Mouse (Mus musculus) hindbrain, embryonic 16.5 days (tissue): ENCODE data around the gene A3galt2. TPM values are rescaled to one million over a fixed set of nuclear protein-coding genes. Genes with fewer than 3 reads are reported as not detected.
A peak's percentile ranks its signal among the peaks of the same experiment; 100 is the strongest.

Experiments
- ATAC-seq: fragments of 200-750 bp; cut with Nextera tagmentation; 2 replicates; pipeline ENCODE4 v1.8.0; 2017; ENCODE audit warnings: moderate TSS enrichment, moderate library complexity
- H3K27ac ChIP-seq: fragments of 300-500 bp; sonication (generic); 2 replicates; pipeline ENCODE4 v1.5.1; 2014; ENCODE audit warnings: low read depth, mild to moderate bottlenecking, control low read depth, low read length, moderate library complexity
- H3K27me3 ChIP-seq: fragments of 300-500 bp; sonication (generic); replicated peaks from 2 replicates; pipeline ENCODE4 v1.6.1; 2014; ENCODE audit warnings: low read length; ENCODE audit not compliant: control insufficient read depth, insufficient read depth
- H3K36me3 ChIP-seq: fragments of 300-500 bp; sonication (generic); 2 replicates; pipeline ENCODE4 v1.6.1; 2014; ENCODE audit warnings: mild to moderate bottlenecking, low read length, moderate library complexity, mixed read lengths; ENCODE audit not compliant: control insufficient read depth, insufficient read depth
- H3K4me1 ChIP-seq: fragments of 300-500 bp; sonication (generic); 2 replicates; pipeline ENCODE4 v1.6.1; 2014; ENCODE audit warnings: low read depth, low read length; ENCODE audit not compliant: control insufficient read depth, insufficient read depth
- H3K4me2 ChIP-seq: fragments of 300-500 bp; sonication (generic); 2 replicates; pipeline ENCODE4 v1.6.1; 2014; ENCODE audit warnings: mild to moderate bottlenecking, low read length, control low read depth, moderate library complexity
- H3K4me3 ChIP-seq: fragments of 300-500 bp; sonication (generic); 2 replicates; pipeline ENCODE4 v1.5.1; 2014; ENCODE audit warnings: mild to moderate bottlenecking, low read length, control low read depth, moderate library complexity
- H3K9ac ChIP-seq: fragments of 300-500 bp; sonication (generic); 2 replicates; pipeline ENCODE4 v1.6.1; 2014; ENCODE audit warnings: low read depth, mild to moderate bottlenecking, control low read depth, low read length, moderate library complexity
- H3K9me3 ChIP-seq: fragments of 300-500 bp; sonication (generic); 2 replicates; pipeline ENCODE4 v1.6.1; 2014; ENCODE audit warnings: mild to moderate bottlenecking, low read length, moderate library complexity; ENCODE audit not compliant: control insufficient read depth
- WGBS: fragments of 180-500 bp; shearing (Covaris S2); extraction: QIAGEN DNeasy Blood & Tissue Kit; methylation state at CpG from one replicate; pipeline ENCODE4 v1.1.7; 2014; 5-methylcytosine and 5-hydroxymethylcytosine counted together
- polyA plus RNA-seq: library from polyadenylated mRNA; unstranded; fragments of >200 nt; fragmentation: Nextera tagmentation; extraction: Ambion mirVana; gene quantifications from 2 replicates; pipeline ENCODE4 v1.2.1, GENCODE M21; 2015

Gene A3galt2
- polyA plus RNA-seq, 1 experiment from 2014 or later: 0.23 TPM

- H3K4me2 ChIP-seq: peak overlapping the region; percentile 33
- H3K9ac ChIP-seq: peak overlapping the region; percentile 32; the same call in 1 of the 2 replicates
- no peaks in the 10 kb centered on the region for H3K27me3 ChIP-seq
- no peaks in the 10 kb centered on the region for H3K9me3 ChIP-seq
- H3K4me1 ChIP-seq: peaks cover 79% of the 10 kb centered on the region
- 20% methylated on average over 5 of the region's 5 CpGs for WGBS
- peak overlapping the region; percentile 67 for H3K27ac ChIP-seq
- H3K36me3 ChIP-seq: peaks cover 4% of the 10 kb centered on the region; the same call in 1 of the 2 replicates
- no peak overlapping the region for H3K4me3 ChIP-seq
- peak; percentile 86 for ATAC-seq
Observed at GRCm38 (mm10) chr4:128734217-128734616, 20.9 kb upstream of the A3galt2 start.

GRCm38 (mm10) chr4:128734721-128735671 is 20.2 kb upstream of the A3galt2 start:
- H3K9me3 ChIP-seq: no peaks in the 10 kb centered on the region
- 0 out of 2 replicates have a peak overlapping the region, but pooled peaks have one; percentile 32 for H3K9ac ChIP-seq
- no peak overlapping the region for H3K4me3 ChIP-seq
- H3K4me1 ChIP-seq: peaks cover 71% of the 10 kb centered on the region
- WGBS: 50% methylated on average over 18 of the region's 18 CpGs
- H3K36me3 ChIP-seq: peaks cover 4% of the 10 kb centered on the region; the same call in 1 of the 2 replicates
- no peaks in the 10 kb centered on the region for H3K27me3 ChIP-seq
- peak; percentile 14; the same call in 1 of the 2 replicates for ATAC-seq
- peak overlapping the region; percentile 67 for H3K27ac ChIP-seq
- peak overlapping the region; percentile 33 for H3K4me2 ChIP-seq

- 3% methylated on average over 6 of the region's 6 CpGs for WGBS
Observed at GRCm38 (mm10) chr4:128737137-128737589, 18.0 kb upstream of the A3galt2 start.

GRCm38 (mm10) chr4:128737825-128738610 is 17.1 kb upstream of the A3galt2 start:
- Histone ChIP-seq H3K36me3 (no peaks in the 10 kb centered on the region), H3K9me3 (no peaks in the 10 kb centered on the region), H3K4me2 (no peak overlapping the region), H3K4me3 (no peak overlapping the region), H3K9ac (no peak overlapping the region), H3K4me1 (peaks cover 64% of the 10 kb centered on the region), H3K27me3 (no peaks in the 10 kb centered on the region), H3K27ac (peak overlapping the region; percentile 33; the same call in 1 of the 2 replicates)
- ATAC-seq: no peak
- 47% methylated on average over 14 of the region's 14 CpGs for whole genome bisulfite sequencing

More at GRCm38 (mm10) chr4:128737137-128737589, 18.0 kb upstream of the A3galt2 start:
- no peaks in the 10 kb centered on the region for H3K27me3 ChIP-seq
- peak overlapping the region; percentile 80 for H3K27ac ChIP-seq
- peak; percentile 28 for ATAC-seq
- no peak overlapping the region for H3K4me3 ChIP-seq
- peak overlapping the region; percentile 36 for H3K4me2 ChIP-seq
- peaks cover 58% of the 10 kb centered on the region for H3K4me1 ChIP-seq
- H3K9me3 ChIP-seq: no peaks in the 10 kb centered on the region
- no peaks in the 10 kb centered on the region for H3K36me3 ChIP-seq
- peak overlapping the region; percentile 50 for H3K9ac ChIP-seq

- peaks cover 17% of the 10 kb centered on the region for H3K36me3 ChIP-seq
- H3K9ac ChIP-seq: no peak overlapping the region
- no peak overlapping the region for H3K4me2 ChIP-seq
- no peak overlapping the region for H3K4me3 ChIP-seq
- no peak for ATAC-seq
- no peak overlapping the region for H3K27ac ChIP-seq
- 58% methylated on average over 1 of the region's 1 CpGs for WGBS
- peaks cover 36% of the 10 kb centered on the region for H3K4me1 ChIP-seq
- no peaks in the 10 kb centered on the region for H3K27me3 ChIP-seq
- H3K9me3 ChIP-seq: no peaks in the 10 kb centered on the region
Observed at GRCm38 (mm10) chr4:128740878-128741277, 14.3 kb upstream of the A3galt2 start.

- Histone ChIP-seq H3K4me1 (peaks cover 26% of the 10 kb centered on the region), H3K9me3 (no peaks in the 10 kb centered on the region), H3K9ac (no peak overlapping the region), H3K4me3 (no peak overlapping the region), H3K27ac (no peak overlapping the region), H3K4me2 (no peak overlapping the region), H3K36me3 (peaks cover 27% of the 10 kb centered on the region), H3K27me3 (no peaks in the 10 kb centered on the region)
- ATAC-seq: no peak
- 36% methylated on average over 5 of the region's 5 CpGs for WGBS
Observed at GRCm38 (mm10) chr4:128741906-128742305, 13.3 kb upstream of the A3galt2 start.

- Histone ChIP-seq H3K27me3 (no peaks in the 10 kb centered on the region), H3K4me3 (no peak overlapping the region), H3K9me3 (no peaks in the 10 kb centered on the region), H3K9ac (no peak overlapping the region), H3K27ac (peak overlapping the region; percentile 39; the same call in 1 of the 2 replicates), H3K4me1 (peaks cover 20% of the 10 kb centered on the region), H3K4me2 (no peak overlapping the region), H3K36me3 (peaks cover 33% of the 10 kb centered on the region)
- WGBS: 29% methylated on average over 10 of the region's 10 CpGs
- ATAC-seq: peak; percentile 54
Observed at GRCm38 (mm10) chr4:128742379-128742970, 12.7 kb upstream of the A3galt2 start.

GRCm38 (mm10) chr4:128743031-128743626 is 12.0 kb upstream of the A3galt2 start:
- ATAC-seq: no peak
- Histone ChIP-seq H3K4me1 (peaks cover 15% of the 10 kb centered on the region), H3K4me2 (no peak overlapping the region), H3K9me3 (no peaks in the 10 kb centered on the region), H3K4me3 (no peak overlapping the region), H3K36me3 (peaks cover 39% of the 10 kb centered on the region), H3K9ac (no peak overlapping the region), H3K27ac (no peak overlapping the region; the same call in 1 of the 2 replicates), H3K27me3 (no peaks in the 10 kb centered on the region)
- WGBS: 60% methylated on average over 12 of the region's 12 CpGs
